9 mouse cellular contexts compared by ENCODE assay signal in the genomic region with DNA sequence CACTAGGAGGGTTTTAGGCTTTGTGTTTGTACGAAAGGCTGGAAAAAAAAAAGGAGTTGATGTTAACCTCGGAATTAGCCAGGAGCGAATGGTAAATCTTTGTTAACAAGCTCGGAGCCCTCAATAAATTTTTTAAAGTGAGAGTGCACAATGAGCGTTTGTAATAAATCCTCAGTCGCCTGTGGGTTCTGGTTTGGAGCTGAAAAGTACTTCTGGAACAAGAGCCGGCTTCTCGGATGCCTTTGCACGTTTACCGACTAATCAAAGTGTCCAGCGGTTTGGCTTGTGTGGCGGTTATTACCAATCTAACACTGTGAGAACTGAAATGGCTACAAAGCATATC. TPM values are rescaled to one million over a fixed set of nuclear protein-coding genes. Genes with fewer than 3 reads are reported as not detected.
DNase-seq lines count a peak whose midpoint lies in the region; ATAC-seq lines count a peak whose summit lies in the region.
"Had no signal": no experiment of that assay in that cellular context is flagged by ENCODE, and none has a peak within 500 bp of the region (broad histone marks: within the 10 kb centered on the region; RNA-seq: fewer than 3 reads in every experiment).

No protein-coding gene starts in this region.

- H3K9ac ChIP-seq in hindbrain, embryonic 15.5 days, result peak overlapping the region; percentile 39; the same call in 1 of the 2 replicates
- H3K9ac ChIP-seq in midbrain, embryonic 13.5 days (replicated peaks), result peak overlapping the region; percentile 46; the same call in 1 of the 2 replicates

- H3K27me3 ChIP-seq in hindbrain, embryonic 15.5 days, result no peaks in the 10 kb centered on the region
- peaks cover 10% of the 10 kb centered on the region for H3K27me3 ChIP-seq in midbrain, embryonic 13.5 days

- DNase-seq in embryo, embryonic 11 days, result peak; percentile 58
- no peak for DNase-seq in urinary bladder, postnatal 4 days (ENCODE audit: low spot score in 2 of 2)
- no peak for DNase-seq in gastrocnemius, adult 8-10 months (ENCODE audit: low spot score in 2 of 2)

- no peaks in the 10 kb centered on the region for H3K9me3 ChIP-seq in hindbrain, embryonic 15.5 days
- no peaks in the 10 kb centered on the region for H3K9me3 ChIP-seq in midbrain, embryonic 13.5 days

- H3K4me1 ChIP-seq in brown adipose tissue, adult 24 weeks (ENCODE audit: control insufficient read depth, insufficient read depth, insufficient read length, low read length), result peaks cover 18% of the 10 kb centered on the region
- H3K4me1 ChIP-seq in hindbrain, embryonic 15.5 days (replicated peaks), result peaks cover 40% of the 10 kb centered on the region
- H3K4me1 ChIP-seq in midbrain, embryonic 13.5 days (replicated peaks), result peaks cover 49% of the 10 kb centered on the region

- no peaks in the 10 kb centered on the region for H3K36me3 ChIP-seq in hindbrain, embryonic 15.5 days
- no peaks in the 10 kb centered on the region for H3K36me3 ChIP-seq in midbrain, embryonic 13.5 days

- H3K27ac ChIP-seq in brown adipose tissue, adult 24 weeks (replicated peaks; ENCODE audit: low read depth, low read length), result 0 out of 2 replicates have a peak overlapping the region, but pooled peaks have one; percentile 1
- peak overlapping the region; percentile 76 for H3K27ac ChIP-seq in hindbrain, embryonic 15.5 days (replicated peaks)
- peak overlapping the region; percentile 84 for H3K27ac ChIP-seq in midbrain, embryonic 13.5 days

- peak overlapping the region; percentile 55 for H3K4me2 ChIP-seq in hindbrain, embryonic 15.5 days
- H3K4me2 ChIP-seq in midbrain, embryonic 13.5 days (replicated peaks), result peak overlapping the region; percentile 52

- WGBS in hindbrain, embryonic 15.5 days, result 25% methylated on average over 12 of the region's 12 CpGs
- 17% methylated on average over 12 of the region's 12 CpGs for WGBS in midbrain, embryonic 13.5 days

- ATAC-seq in hindbrain, embryonic 15.5 days (ENCODE audit: low FRiP score, low read depth), result no peak
- no peak for ATAC-seq in midbrain, embryonic 13.5 days
- no peak for ATAC-seq in frontal cortex, adult (ENCODE audit: low TSS enrichment)
- ATAC-seq: inflammation-experienced regulatory T-cells, adult 6 months; lung, postnatal 0 days had no signal

- peak overlapping the region; percentile 26; the same call in 1 of the 2 replicates for H3K4me3 ChIP-seq in brown adipose tissue, adult 24 weeks (ENCODE audit: insufficient read depth, low read depth, low read length)
- H3K4me3 ChIP-seq in hindbrain, embryonic 15.5 days, result peak overlapping the region; percentile 33
- H3K4me3 ChIP-seq in midbrain, embryonic 13.5 days (replicated peaks), result peak overlapping the region; percentile 25

RNA-seq across cellular contexts. Expression of gene Cd247, which starts 46.1 kb away (rescaled TPM):
- polyA plus RNA-seq in brown adipose tissue, adult 24 weeks (2012; ENCODE audit: insufficient read depth, insufficient read length, missing spikeins), result 1.3 and 3.3 TPM in 2 replicates
- 0.51 and 0.69 TPM in 2 replicates for polyA plus RNA-seq in hindbrain, embryonic 15.5 days (2015; fragmentation: Nextera tagmentation; extraction: Ambion mirVana)
- 1.6 and 2.2 TPM in 2 replicates for polyA plus RNA-seq in midbrain, embryonic 13.5 days (2015; fragmentation: Nextera tagmentation; extraction: Ambion mirVana)
- total RNA-seq in gastrocnemius, adult 8-10 months (2022), result 1 to 10 TPM in 1 of 4 experiments, under 1 TPM in 3; 0.24 to 1.0 (median 0.68) TPM

Comparison
In these comparisons a context has a peak if more than half of its experiments do, and no peak if none do; other contexts are left out.
1. H3K27ac ChIP-seq: peak in every context shown above with its lines; median percentile 84 in midbrain, embryonic 13.5 days; 76 in hindbrain, embryonic 15.5 days; 1 in brown adipose tissue, adult 24 weeks.